Mouse (Mus musculus): ENCODE measurements around the gene Actr10. TPM values are rescaled to one million over a fixed set of nuclear protein-coding genes. Genes with fewer than 3 reads are reported as not detected.

The Actr10 gene
- total RNA-seq, 2 experiments from 2014 or later, result 162 to 168 TPM

GRCm38 (mm10) chr12:70968141-70968790, 30.6 kb downstream of the Actr10 start:
- peak; percentile 75 to 77 for DNase-seq

DNA sequence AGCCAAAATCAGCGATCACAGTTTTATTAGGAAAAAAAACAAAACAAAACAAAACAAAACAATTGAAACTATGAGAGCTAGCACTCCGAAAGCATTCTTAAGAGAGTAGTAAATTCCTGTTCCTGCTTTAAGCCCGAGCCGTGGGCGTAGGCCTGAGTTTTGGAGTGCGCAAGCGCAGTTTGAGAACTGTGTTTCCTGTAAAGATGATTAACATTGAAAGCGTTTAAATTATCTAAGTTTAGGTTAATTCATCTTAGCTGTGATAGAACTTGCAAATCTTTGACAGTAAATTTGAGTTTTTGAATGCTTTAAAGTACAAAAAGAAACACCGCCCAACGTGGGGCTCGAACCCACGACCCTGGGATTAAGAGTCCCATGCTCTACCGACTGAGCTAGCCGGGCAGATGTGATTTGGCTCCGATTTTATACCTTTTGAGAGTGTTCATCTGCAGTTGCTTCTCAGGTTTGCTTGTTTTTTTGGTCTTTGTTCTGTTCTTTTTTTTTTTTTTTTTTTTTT, 31.2 kb downstream of the Actr10 start:
- DNase-seq, result peak; percentile 81 to 87

GRCm38 (mm10) chr12:70969485-70970184, 32.0 kb downstream of the Actr10 start:
- DNase-seq, result peak; percentile 37 to 38

DNA sequence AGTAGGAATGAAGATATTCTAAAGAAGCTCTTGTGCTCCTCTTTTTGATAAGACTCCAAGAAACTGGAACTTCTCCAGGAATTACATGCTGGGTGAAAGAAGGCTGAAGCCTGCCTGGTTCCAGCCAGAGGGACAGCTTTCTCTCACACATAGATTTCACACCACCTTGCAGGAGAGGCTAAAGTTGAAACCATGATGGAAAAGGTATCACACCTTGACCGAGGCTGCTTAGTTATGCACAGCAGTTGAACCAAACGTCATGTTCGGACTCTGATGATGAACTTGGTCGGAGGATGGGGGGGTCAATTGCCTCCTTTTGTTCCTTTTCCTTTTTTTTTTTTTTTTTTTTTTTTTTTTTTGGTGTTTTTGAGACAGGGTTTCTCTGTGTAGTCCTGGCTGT, 36.2 kb downstream of the Actr10 start:
- no peak for DNase-seq

- peak; percentile 86 to 89 for DNase-seq
These were observed 37.0 kb downstream of the Actr10 start, which contains the start of gene Psma3 for GRCm38 (mm10) chr12:70974441-70975266. Psma3 (plus strand) TSS chr12:70974621.

- DNase-seq, result no peak
These were observed 37.7 kb downstream of the Actr10 start for GRCm38 (mm10) chr12:70975406-70975805.

DNA sequence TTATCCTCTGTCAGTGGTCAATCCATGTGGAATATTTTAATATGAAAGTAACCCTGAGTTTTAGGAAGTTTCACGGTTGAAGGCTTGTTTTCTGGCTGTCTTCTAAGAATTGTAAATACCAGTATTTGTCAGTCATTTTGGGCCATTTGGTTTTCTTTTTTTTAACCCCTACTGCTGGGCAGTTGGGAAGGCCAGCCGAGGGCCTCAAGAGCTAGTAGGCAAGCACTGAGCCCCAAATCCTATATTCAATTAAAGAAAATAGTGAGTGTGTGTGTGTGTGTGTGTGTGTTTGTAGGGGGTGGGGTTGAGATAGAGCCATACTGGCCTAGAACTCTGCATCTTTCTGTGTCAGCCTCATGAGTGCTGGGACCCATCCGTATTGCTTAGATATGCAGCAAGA, 38.2 kb downstream of the Actr10 start:
- DNase-seq, result no peak

DNA sequence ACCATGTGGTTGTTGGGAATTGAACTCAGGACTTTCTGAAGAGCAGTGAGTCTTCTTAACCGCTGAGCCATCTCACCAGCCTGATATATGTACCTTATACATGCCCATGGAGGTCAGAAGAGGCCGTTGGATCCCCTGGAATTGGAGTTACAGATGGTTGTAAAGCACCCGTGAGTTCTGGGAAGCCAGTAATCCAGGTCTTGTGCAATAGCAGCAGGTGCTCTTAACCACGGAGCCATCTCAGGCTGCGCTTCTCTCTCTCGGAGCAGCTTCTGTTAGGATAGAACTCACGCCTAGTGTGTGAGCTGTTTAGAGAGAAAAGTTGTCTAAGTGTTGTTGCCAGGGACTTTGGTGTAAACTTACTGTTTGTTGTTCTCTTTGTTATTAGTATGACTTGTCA, 40.7 kb downstream of the Actr10 start:
- DNase-seq, result no peak

DNA sequence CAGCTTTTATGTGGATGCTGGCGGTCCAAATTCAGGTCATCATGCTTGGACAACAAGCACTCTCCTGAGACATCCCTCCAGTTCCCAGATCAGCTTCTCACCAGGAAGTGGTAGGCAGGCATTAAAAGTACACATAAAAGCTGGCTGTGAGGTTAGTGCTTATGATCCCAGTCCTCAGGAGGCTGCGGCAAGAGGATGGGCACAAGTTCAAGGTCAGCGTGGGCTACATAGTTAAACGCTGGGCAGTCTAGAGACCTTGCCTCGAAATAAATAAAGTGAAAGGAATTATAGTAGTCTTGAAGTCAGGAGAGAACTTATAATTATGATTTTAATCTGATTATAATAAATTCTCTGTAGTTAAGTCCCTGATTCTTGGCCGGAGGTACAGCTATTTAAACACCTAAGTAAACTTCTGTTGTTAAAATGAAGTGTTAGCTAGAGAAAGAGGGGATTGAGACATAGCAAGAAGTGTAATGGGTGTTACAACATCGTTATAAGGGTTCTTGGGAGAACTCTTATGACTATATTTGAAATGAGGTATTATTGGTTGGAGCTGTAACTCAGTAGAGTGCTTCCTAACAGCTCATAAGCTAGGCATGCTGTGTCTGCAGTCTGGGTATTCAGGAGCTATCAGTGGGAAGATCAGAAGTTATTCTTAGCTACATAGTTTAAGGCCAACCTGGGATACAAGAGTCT, 47.3 kb downstream of the Actr10 start:
- no peak for DNase-seq

GRCm38 (mm10) chr12:70997225-70997624, 59.6 kb downstream of the Actr10 start:
- DNase-seq, result no peak

DNA sequence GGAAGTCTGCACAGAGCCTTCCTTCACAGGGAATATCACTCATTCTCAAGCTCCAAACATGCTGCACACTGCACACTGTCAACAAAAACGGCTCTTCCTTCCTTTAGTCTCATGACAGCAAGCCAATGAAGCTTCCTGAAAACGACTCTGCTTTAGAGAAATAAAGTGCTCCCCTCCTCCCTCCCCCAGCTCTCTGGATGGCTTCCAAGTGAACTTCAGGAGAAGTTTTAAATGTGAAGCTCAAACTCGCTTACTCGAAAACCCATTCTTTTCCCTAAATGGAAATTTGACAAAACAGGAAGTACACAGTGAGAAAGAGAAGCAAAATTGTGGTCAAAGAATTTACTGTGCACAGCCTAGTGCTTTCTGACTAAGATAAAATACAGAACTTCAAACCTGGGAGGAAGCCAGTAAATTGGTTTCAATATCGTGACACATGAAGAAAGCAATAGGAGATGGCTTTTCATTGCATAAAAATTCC, 61.8 kb downstream of the Actr10 start:
- no peak for DNase-seq

- DNase-seq, result no peak
These were observed 62.7 kb downstream of the Actr10 start for GRCm38 (mm10) chr12:71000344-71000743.

DNA sequence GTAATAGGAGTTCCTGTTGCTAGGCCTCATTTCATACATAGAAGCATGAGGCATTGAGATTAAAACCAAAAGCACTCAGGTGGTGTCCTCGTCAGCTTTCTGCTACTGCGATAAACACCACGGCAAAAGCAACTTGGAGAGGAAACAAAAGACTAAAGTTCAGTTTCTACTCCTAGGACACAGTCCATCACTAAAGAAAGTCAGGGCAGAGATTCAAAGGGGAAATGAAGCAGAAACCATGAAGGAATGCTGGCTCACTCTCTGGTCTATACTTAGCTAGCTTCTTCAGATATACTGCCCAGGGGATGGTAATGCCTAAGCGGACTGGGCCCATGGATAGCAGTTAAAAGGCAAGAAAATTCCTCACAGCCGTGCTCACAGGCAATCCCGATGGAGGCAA, 63.8 kb downstream of the Actr10 start:
- no peak for DNase-seq

GRCm38 (mm10) chr12:71003760-71004426, 66.2 kb downstream of the Actr10 start:
- no peak for DNase-seq

- DNase-seq, result no peak
These were observed 68.5 kb downstream of the Actr10 start for GRCm38 (mm10) chr12:71006141-71006540.

GRCm38 (mm10) chr12:71006901-71007300, 69.2 kb downstream of the Actr10 start:
- DNase-seq, result no peak

DNA sequence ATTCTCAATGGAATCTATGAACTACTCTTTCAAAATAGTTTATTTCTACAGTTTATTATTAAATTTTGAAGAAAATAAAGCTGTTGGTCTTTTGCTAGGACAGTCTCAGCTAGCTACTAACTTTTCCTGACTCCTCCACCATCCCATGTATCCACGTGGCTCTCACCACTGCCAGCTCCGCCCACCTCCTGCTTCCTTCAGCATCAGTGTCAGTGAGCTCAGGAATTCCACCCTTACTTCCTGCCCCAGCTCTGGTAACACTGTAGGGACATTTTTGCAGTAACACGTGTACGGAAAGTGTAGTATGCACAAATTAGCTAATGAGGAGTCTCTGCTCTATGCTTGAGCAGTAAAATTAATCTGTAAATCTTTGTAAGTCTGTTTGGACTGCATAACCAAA, 72.1 kb downstream of the Actr10 start:
- no peak for DNase-seq

Measured in layer of hippocampus, postnatal 36 days (tissue).